Mouse (Mus musculus): ENCODE data around the gene Hsf5. TPM values are rescaled to one million over a fixed set of nuclear protein-coding genes. Genes with fewer than 3 reads are reported as not detected.
A peak's percentile ranks its signal among the peaks of the same experiment; 100 is the strongest.

Gene Hsf5
- total RNA-seq (2021): under 1 TPM in 1 of 2 experiments, not detected in 1; 0.05 TPM
- long read RNA-seq, experiment 1: 0 reads
- long read RNA-seq, experiment 2: 0 reads

DNA sequence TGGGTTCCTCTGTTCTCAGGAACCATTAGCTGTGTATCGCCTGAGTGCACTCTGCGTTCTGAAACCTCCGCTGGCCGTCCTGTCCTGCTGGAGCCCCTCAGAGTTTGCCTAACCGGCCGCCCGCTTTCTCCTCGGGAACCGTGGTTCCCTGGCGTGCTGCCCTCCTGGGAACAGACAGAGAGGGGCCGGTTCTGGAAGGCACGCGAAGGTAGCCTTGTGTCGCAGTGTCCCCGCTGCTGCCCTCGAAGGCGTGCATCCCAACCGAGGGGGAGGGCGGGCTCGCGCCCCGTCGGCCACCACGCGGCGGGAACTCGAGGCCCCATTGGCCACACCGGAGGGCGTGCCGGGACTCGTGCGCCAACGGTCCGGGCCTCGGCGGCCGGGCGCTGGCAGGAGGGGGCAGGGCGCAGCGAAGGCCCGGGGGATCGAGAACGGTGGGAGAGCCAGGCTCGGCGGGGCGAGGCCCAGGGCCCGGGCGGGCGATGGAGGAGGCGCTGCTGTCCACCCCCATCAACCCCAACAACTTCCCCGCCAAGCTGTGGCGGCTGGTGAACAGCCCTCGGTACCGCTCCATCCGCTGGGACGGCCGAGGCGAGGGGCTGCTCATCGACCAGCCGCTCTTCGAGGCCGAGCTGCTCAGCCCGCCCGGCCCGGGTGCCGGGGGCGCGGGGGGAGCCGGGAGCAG, at the start of gene Hsf5:
Gene Hsf5 (plus strand): TSS at position 375 of the 685 bp plus-strand sequence.
- no peak for DNase-seq

DNA sequence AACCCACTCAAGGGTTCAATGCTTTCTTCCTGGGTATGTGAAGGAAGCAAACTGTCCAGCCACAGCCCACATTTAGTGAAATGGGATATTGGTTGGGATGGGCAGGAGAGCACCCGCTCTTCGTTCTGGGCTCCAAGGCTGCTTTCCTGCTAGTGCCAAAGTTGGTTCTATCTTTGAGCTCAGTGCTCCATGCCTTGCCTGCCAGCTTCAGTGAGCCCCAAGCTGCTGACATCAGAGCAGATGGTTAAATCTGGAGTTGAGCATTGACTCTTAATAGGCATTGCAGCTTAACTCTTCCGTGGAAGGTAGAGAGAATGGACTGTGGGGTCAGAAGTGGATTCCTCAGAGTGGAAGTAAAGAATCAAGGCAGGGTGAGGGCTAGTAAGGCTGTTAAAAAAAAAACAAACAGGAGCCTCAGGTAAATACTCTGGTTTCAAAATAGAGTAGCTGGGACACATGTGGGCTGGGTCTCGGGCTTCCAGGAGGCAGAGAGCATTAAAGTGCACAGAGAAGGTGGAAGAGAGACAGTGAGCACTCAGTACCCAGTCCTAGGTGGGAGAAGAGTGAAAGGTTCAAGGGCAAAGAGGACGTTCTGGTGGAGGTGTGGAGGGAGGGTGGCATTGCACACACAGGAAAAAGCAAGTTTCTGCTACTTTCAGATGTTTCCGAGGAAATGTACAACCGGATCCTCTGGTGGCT, 48.6 kb upstream of the Hsf5 start, which contains the start of gene Sept4:
Gene Sept4 (plus strand): TSS at position 649 of the 699 bp plus-strand sequence.
- DNase-seq: no peak

DNA sequence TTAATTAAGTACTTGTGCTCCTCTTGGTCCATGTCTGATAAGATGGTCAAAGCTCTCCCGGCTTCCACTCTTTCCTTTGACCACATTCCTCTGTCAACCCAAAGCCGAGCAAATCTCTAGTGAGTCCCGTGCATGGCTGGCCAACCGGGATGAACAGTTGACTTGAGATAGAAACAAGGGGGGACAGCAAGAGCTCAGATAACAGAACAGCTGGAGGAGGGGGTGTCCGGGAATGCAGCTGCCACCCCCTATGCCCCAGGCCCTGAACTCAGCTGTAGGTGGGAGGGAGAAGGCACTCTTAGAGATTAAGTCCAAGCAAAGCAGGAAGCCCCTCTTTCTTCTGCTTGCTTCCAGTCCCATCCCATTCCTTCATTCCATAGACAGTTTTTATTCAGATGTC, 46.2 kb upstream of the Hsf5 start:
- DNase-seq: no peak

DNA sequence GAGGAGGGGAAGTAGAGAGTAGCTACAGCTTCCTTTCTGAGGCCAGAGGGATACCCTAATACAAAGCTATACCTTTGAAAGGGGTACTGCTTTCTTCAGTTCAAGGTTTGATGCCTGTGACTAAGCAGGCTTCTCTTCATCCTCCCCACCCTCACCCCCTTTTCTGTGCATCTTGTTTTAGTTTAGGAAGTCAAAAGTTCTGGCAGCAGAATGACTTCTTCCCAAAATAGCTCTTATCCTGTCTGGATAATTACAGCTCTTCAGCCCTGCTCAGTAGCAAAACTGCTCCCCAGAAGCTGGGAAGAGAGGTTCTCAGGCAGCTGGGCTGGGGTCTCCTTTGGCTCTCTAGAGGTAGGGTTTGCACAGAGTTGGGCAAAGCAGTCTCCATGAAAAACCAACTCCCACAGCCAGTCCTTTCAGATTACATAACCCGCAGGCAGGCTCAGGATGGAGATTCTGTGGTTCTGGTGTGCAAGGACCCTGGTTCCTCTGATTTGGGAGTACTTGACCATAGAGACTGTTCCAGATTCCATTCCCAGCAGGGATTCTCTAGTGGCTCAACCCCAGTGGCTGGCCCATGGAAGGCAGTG, 45.5 kb upstream of the Hsf5 start:
- DNase-seq: no peak

DNA sequence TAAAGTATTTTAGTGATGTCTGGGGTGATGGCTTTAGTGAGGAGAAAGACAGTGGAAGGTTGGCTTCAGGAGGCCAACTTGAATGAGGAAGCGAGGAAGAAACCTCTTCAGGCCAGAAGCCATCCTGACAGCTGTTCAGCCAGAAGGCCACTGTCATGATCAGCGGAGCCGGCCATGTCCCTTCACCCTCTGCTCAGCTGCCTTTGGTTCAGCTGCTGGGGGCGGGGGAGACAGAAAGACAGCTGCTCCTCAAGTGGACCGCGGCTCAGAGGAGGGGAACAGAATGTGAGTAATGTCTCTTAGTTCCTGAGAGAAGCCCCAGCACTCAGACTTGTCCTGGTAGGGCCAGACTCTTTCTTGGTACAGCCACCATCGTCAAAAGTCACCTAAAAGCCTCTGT, 43.2 kb upstream of the Hsf5 start:
- no peak for DNase-seq

DNA sequence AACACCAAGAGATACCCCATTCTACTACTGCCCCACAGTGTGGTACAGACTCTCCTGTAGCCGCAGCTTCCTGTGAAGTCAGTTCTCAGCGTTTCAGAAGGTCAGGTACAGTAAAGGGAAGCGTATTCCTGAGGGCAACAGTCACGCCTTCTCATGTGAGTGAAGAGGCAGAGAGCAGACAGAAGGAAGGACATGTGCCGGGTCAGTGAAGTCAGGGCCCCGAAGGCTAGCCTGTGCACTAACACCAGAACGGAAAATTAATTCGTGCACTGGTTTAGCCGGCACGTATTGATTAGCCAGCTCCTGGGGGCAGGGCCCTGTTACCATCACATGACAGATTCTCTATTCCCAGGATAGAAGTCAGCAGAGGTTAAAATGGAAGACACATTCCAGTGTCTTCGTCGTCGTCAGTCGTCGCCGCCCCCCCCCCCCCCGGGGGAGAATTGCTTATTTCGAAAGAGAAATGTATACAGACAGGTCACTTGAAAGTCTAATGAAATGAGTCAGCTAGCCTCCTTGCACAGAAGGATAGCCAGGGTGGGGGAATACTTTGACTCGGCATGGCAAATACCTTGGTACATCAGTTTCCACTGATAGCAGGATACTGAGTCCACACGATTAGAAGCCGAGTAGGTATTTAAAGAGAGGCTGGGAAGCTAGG, 42.3 kb upstream of the Hsf5 start:
- no peak for DNase-seq

DNA sequence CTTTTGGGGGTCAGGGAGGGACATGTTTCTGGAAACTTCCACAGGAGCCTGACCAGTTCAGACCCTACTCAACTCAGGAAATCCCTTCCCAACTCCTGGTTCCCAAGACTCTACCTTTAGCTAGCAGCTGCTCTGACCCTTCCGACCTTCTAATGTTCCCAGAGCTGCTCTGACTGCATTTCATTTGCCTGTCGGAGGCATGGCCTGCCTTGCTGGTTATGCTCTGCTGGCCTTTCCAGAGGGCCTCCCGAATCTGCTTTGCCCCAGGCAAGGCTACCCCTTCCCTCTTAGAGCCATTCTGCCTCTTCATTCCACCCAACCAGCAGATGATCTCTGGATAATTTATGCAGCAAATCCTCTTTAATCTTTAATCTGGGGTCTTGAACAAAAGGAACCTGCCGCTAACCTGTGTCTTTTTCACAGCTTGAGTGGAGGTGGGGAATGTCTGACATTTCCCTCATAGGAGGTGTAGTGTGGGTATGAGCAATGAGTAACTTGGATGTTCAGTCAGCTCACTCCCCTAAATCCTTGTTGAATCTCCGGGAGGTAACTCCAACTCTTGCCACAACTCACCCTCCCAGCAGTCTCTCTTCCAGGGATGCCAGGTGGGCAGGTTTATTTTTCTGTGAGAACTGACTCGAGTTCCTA, 39.2 kb upstream of the Hsf5 start:
- DNase-seq: no peak

DNA sequence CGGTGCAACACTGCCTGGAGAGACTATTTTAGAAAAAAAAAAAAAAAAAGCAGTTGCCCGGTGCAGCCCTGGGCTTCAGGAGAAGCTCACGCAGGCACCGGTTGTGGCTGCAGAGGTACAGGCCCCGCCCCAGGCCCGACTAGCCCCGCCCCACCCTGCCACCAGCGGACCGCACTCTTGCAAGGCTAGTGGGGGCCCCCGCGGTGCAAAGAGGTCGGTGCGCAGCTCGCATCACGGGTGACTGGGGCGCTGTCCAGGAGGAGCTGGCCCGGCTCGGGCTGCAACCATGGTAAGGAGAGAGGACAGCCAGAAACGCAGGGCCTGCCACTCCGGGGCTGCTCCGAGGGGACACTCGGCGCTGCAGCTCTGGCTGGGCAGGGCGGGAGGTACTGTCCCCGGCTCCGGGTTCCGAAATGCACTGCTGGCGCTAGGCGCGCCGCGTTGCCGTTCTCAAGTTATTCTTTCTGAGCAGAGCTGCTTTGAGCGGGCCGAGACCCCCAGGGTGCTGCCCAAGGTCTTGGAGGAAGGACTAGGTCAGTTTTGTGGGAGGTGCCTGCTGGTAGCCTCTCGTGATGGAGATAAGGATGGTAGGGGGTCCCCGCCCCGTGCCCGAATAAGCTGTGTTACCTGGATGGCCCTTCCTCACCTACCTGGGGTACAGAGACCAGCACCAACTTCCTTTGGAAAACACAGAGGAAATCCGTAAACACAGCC, 38.6 kb upstream of the Hsf5 start:
- peak; percentile 70 for DNase-seq

DNA sequence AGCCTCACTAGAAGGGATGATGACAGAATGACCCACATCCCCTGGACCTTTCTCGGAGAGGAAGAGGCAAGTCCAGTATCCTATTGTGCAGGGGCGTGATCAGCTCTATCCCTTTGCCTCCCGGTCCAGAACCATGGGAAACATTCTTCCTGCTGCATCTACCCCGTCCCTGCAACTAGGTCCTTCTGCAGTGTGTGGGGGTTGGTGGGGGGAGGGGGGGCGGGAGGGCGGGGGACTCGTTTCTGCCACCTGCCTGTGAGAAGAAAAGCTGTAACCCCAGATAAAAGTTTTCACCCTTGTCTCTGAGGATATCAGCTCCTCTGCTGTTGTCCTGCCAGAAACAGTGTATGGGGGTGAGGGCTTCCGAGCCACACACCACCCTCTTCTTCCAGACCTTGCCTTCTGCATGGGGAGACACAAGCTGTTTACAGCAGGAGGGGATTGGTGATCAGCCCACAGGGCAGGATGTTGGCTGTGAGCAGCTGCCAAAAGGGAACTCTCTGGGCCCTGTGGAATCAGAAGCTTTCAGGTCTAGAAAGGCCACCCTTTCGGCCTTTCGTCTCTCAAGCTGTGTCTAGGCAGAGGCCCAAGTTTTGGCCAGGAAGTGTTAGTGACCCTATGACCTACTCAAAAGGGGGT, 37.9 kb upstream of the Hsf5 start:
- no peak for DNase-seq

DNA sequence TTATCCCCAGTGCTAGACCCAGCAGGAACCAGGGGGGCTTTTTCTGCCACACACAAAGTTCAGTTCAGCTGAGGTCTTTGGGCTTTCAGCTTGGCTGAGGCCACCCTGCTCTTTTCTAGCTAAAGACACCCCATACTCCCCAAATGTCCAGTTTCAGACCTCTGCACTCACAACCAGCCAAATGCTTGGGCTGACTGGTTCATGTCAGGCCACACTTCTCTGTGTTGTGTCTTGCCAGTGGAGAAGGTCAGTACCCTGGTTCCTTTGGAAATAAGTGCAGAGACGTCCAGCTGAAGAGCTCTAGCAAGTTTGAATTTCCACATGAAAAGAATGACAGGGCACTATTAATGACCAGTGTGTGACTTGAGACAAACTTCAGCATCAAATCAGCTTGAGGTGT, 37.3 kb upstream of the Hsf5 start:
- no peak for DNase-seq

DNA sequence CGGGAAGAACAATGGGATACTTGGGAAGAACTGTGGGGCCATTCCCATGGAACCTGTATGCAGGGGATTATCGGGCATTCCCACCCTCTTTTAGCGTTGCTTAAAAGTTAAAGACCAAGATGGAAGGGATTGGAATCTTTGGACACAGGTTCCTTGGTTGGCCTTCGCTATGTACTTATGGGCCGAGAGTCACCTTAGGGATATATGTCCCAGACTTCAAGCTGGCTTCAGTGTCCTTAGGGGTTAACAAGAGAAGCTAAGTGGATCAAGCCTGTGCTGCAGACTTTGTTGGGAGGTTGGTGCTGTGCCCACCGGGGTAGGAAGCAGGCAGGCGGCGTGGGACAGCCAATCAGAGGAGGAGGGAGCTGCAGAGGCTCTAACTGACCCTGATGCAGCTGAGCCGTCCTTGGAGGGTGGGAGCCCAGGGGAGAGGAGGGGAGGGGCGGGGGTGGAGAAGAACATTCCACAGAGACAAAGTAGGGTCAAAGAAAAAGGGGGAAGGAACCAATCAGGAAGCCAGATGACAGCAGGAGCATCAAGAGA, 36.4 kb upstream of the Hsf5 start:
- DNase-seq: no peak

DNA sequence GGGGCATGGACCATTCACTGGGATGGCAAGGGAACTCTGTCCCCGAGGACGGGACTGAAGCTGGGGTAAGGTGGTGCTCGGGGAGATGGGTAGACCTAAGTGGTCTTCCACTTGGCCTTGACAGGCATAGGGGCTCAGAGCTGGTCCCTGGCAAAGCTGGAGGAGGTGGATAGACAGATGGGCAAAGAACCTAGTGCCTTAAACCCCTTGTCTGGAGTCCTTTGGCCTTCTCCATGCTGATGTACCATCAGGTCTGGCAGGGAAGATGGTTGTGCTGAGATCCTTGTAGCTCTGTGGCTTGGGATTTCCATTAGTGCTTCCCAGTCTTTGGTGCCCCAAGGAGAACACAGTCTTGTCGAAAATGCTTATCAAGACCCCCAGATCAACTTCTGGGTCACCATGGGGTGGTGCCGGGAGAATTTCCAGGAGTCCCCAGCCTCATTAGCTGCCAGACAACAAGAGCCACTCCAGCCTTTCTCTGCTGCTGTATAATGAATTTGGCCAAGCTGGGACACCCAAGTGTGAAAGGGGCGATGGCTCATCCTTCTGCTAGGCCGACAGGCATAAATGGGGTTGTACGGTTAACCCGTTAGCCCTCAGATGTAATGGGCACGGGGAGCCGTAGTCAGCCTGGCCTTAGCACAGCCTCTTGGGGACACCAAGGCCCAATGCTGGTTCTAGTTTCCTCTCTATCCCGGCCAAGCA, 35.7 kb upstream of the Hsf5 start:
- DNase-seq: no peak

DNA sequence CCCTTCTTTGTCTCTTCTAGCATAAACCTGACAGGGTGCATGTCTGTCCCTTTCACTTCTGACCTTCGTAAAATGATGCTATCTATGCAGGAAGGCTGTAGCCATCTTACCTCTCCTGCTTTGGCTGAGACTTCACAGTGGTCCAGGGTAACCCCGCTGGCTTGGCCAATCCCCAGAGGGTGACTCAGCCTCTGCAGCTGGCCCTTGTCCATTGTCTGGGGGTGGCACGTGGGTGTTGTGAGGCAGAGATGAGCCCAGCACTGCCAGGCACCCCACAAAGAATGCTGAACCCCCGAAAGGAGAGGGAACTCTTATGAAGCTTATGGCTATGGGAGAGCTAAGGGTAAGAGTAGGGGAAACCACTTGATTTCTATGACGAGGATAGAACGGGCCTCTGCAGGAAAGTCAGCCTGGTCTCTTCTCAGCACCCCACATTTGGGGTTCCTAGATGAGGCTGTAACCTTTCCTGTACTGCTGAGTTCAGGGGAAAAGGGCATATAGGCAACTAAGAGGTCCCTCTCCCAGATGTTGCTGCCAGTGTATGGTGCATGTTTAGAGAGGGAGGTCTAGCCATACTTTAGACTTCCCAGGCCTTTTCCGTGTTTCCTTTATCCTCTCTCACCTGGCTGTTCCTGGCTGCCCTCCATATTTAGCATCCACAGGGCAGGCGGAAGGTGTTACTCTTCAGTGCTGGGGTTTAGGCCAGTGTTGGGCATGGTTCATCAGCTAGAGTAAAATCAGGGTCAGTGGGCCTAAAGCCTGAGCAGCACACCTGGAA, 34.8 kb upstream of the Hsf5 start:
- no peak for DNase-seq

DNA sequence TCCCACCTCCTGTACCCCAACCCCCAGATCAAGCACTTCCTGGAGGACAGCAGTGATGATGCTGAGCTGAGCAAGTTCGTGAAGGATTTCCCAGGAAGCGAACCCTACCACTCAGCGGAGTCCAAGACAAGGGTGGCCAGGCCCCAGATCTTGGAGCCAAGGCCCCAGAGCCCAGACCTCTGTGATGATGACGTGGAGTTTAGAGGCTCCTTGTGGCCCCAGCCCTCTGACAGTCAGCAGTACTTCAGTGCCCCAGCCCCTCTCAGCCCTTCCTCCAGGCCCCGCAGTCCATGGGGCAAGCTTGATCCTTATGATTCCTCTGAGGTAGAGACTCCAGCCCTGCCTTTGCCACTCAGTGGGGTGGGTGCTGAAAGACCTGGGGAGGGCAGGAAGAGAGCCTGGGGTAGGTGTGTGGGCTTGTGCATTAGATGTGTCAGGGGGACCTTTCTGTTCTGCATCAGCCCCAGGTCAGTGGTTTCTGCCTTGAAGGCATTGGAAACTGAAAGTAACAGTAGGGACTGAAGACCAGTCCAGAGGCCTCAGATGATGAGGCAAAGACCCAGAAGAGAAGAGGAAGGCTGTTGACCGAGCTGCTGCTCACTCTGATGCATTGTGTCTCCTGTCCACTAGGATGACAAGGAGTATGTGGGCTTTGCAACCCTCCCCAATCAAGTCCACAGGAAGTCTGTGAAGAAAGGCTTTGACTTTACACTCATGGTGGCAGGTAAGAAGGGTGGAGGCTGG, 33.5 kb upstream of the Hsf5 start:
- DNase-seq: no peak

DNA sequence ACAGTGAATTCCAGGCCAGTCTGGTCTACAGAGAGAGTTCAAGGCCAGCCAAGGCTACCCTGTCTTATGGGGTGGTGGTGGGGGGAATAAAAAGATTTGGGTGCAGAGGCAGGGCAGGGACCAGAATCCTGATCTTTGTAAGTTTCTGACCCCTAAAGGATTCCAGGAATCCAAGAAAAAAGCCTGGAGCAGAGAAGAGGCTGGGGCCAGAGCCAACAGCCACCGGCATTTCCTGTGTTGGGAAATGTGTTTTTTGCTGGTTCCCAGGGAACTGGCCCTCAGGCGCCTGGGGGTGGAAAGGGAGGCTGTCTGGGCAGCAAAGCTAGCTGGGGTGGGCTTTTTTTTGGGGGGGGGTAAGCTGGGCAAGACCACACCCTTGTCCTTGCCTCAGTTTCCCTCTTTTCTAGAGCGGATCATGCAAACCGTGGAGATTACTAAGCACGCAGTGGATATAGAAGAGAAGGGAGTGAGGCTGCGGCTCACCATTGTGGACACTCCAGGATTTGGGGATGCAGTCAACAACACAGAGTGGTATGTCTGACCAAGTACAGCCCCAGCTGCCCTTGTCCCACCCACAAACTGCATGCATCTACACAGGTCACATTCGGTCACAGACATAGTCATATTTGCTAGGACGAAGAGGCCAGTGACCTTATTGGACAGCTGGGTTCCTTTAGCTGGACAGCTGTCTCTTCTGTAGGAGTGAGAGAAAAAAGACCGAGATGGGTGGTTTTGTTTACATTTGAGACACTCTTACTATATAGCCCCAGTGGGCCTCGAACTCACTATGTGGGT, 32.1 kb upstream of the Hsf5 start:
- peak; percentile 51 for DNase-seq

DNA sequence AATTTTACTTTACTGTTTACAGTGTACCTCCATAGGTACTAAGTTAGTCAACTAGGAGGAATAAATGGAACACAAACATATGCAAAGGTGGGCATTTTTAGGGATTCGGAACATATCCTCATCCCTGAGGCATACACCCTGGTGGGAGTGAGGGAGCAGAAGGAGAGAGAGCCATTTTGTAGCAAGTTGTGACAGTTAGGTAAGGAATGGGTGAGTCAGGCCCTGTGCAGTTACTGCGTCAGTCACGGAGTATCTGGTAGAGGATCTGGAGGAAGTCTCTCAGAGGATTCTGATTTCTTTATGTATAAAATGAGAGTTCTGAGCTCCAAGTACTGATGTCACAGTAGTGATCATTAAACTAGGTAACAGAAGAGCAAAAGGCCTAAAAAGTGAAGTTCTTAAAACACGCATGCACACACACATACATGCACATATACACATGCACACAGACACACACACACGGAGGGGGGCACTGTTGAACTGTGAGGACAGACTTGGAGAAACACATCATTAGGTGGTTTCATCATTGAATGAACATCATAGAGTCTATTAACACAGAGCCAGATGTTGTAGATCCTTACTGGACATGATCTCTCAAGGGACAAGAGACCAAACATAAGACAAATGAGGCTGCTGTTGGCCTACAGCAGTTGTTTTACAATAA, 29.6 kb upstream of the Hsf5 start:
- no peak for DNase-seq

DNA sequence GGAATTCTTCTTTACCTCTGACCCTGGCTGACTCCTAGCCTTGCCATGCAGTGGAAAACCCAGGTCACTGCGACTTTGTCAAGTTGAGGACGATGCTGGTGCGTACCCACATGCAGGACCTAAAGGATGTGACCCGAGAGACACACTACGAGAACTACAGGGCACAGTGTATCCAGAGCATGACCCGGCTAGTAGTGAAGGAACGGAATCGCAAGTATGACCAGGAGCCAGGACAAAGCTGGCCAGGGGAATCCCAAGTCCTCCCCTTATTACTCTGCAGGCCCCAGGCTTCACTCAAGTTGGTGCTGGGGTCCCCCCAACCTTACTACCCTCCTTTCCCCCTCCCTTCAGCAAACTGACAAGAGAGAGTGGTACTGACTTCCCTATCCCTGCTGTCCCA, 27.4 kb upstream of the Hsf5 start:
- no peak for DNase-seq

Measured in gastrocnemius, postnatal 10 days (tissue).